Mouse (Mus musculus) forebrain, postnatal 0 days (tissue): ENCODE measurements at regions not wholly inside any gene's neighbourhood (a gene's known extent, or its start where the extent isn't known, plus 50 kb on each side); places are given as distances from the start of the nearest gene placed in this dataset.

Experiments used
- ATAC-seq: fragments of 200-750 bp; cut with Nextera tagmentation; 2 replicates; pipeline ENCODE4 v1.8.0; 2017; ENCODE audit warnings: mild to moderate bottlenecking, moderate library complexity
- DNase-seq: peaks from one replicate; pipeline ENCODE4 v3.0.0-alpha.2; 2015
- H3K27ac ChIP-seq: fragments of 300-500 bp; sonication (generic); 2 replicates; pipeline ENCODE4 v1.5.1; 2014; ENCODE audit warnings: low read depth, mild to moderate bottlenecking, antibody characterized with exemption, low read length, moderate library complexity, mixed read lengths
- H3K27me3 ChIP-seq: fragments of 300-500 bp; sonication (generic); 2 replicates; pipeline ENCODE4 v1.6.1; 2014; ENCODE audit warnings: mild to moderate bottlenecking, low read length, mixed read lengths; ENCODE audit not compliant: insufficient read depth
- H3K36me3 ChIP-seq: fragments of 300-500 bp; sonication (generic); 2 replicates; pipeline ENCODE4 v1.6.1; 2014; ENCODE audit warnings: mild to moderate bottlenecking, moderate library complexity; ENCODE audit not compliant: insufficient read depth
- H3K4me1 ChIP-seq: fragments of 300-500 bp; sonication (generic); 2 replicates; pipeline ENCODE4 v1.6.1; 2014; ENCODE audit warnings: antibody characterized with exemption; ENCODE audit not compliant: insufficient read depth
- H3K4me2 ChIP-seq: fragments of 300-500 bp; sonication (generic); 2 replicates; pipeline ENCODE4 v1.6.1; 2014; ENCODE audit warnings: low read depth, mild to moderate bottlenecking, moderate library complexity
- H3K4me3 ChIP-seq: fragments of 300-500 bp; sonication (generic); 2 replicates; pipeline ENCODE4 v1.5.1; 2014; ENCODE audit warnings: low read depth, low read length, mixed read lengths
- H3K9ac ChIP-seq: fragments of 300-500 bp; sonication (generic); 2 replicates; pipeline ENCODE4 v1.6.1; 2014; ENCODE audit warnings: mild to moderate bottlenecking
- H3K9me3 ChIP-seq: fragments of 300-500 bp; sonication (generic); 2 replicates; pipeline ENCODE4 v1.6.1; 2016; ENCODE audit warnings: low read length
- CTCF ChIP-seq: sonication (generic); IDR thresholded peaks from 2 replicates; pipeline ENCODE4 v1.5.1; 2016; ENCODE audit warnings: antibody characterized with exemption, control low read depth, low read depth
- WGBS: fragments of 180-500 bp; shearing (Covaris S2); extraction: QIAGEN DNeasy Blood & Tissue Kit; methylation state at CpG from one replicate; pipeline ENCODE4 v1.1.7; 2014; 5-methylcytosine and 5-hydroxymethylcytosine counted together

- no peak for DNase-seq
- H3K9ac ChIP-seq: no peak overlapping the region
- H3K36me3 ChIP-seq: no peaks in the 10 kb centered on the region
- H3K27ac ChIP-seq: no peak overlapping the region
- H3K9me3 ChIP-seq: no peaks in the 10 kb centered on the region
- no peak for TF ChIP-seq CTCF
- WGBS: 18% methylated on average over 5 of the region's 5 CpGs
- H3K4me1 ChIP-seq: no peaks in the 10 kb centered on the region
- H3K27me3 ChIP-seq: no peaks in the 10 kb centered on the region
- no peak overlapping the region for H3K4me2 ChIP-seq
- no peak overlapping the region for H3K4me3 ChIP-seq
- ATAC-seq: no peak
Measured at GRCm38 (mm10) chr11:79779756-79780155, 182.4 kb downstream of the Utp6 start.

DNA sequence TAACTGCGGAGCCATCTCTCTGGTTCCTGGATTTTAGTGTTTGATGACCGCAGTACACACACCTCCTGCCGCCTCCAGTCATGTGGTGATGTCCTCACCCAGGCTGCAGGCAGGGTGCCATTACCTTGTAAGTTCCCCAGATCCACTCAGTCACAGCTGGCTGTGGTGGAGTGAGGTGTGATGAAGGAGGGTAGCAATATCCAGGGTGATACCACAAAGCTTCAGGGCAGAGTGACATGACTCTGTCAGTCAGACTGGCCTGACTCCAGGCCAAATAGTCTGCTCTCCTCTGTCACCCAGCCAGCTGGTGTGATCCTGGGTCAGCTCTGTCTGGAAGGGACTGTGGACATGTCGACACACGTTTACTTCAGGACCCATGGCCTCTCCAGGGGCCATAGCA is 183.7 kb downstream of the Utp6 start:
- 94% methylated on average over 5 of the region's 5 CpGs for WGBS
- H3K9me3 ChIP-seq: no peaks in the 10 kb centered on the region
- H3K4me2 ChIP-seq: no peak overlapping the region
- no peaks in the 10 kb centered on the region for H3K4me1 ChIP-seq
- no peak for ATAC-seq
- H3K36me3 ChIP-seq: no peaks in the 10 kb centered on the region
- no peaks in the 10 kb centered on the region for H3K27me3 ChIP-seq
- no peak for TF ChIP-seq CTCF
- H3K9ac ChIP-seq: no peak overlapping the region
- H3K4me3 ChIP-seq: no peak overlapping the region
- no peak for DNase-seq
- H3K27ac ChIP-seq: no peak overlapping the region

- H3K27me3 ChIP-seq: no peaks in the 10 kb centered on the region
- no peak for DNase-seq
- no peak overlapping the region for H3K27ac ChIP-seq
- H3K4me3 ChIP-seq: no peak overlapping the region
- no peak overlapping the region for H3K9ac ChIP-seq
- 52% methylated on average over 2 of the region's 2 CpGs for WGBS
- no peak overlapping the region for H3K4me2 ChIP-seq
- no peak for ATAC-seq
- TF ChIP-seq CTCF: no peak
- H3K4me1 ChIP-seq: no peaks in the 10 kb centered on the region
- H3K9me3 ChIP-seq: no peaks in the 10 kb centered on the region
- no peaks in the 10 kb centered on the region for H3K36me3 ChIP-seq
Measured at GRCm38 (mm10) chr11:79777988-79778387, 184.2 kb downstream of the Utp6 start.

- no peaks in the 10 kb centered on the region for H3K9me3 ChIP-seq
- H3K27ac ChIP-seq: no peak overlapping the region
- ATAC-seq (no peak), DNase-seq (no peak)
- H3K4me3 ChIP-seq: no peak overlapping the region
- no peaks in the 10 kb centered on the region for H3K27me3 ChIP-seq
- no peak for TF ChIP-seq CTCF
- no peak overlapping the region for H3K9ac ChIP-seq
- H3K4me1 ChIP-seq: no peaks in the 10 kb centered on the region
- 36% methylated on average over 6 of the region's 6 CpGs for WGBS
- no peak overlapping the region for H3K4me2 ChIP-seq
- H3K36me3 ChIP-seq: no peaks in the 10 kb centered on the region
Measured at GRCm38 (mm10) chr11:79776577-79776976, 185.6 kb downstream of the Rab11fip4 start.

GRCm38 (mm10) chr11:79773755-79774154 is 182.7 kb downstream of the Rab11fip4 start:
- no peaks in the 10 kb centered on the region for H3K36me3 ChIP-seq
- DNase-seq (no peak), ATAC-seq (no peak)
- no peaks in the 10 kb centered on the region for H3K27me3 ChIP-seq
- H3K9ac ChIP-seq: no peak overlapping the region
- no peak for TF ChIP-seq CTCF
- WGBS: 86% methylated on average over 1 of the region's 1 CpGs
- no peak overlapping the region for H3K4me2 ChIP-seq
- no peaks in the 10 kb centered on the region for H3K4me1 ChIP-seq
- H3K9me3 ChIP-seq: no peaks in the 10 kb centered on the region
- H3K4me3 ChIP-seq: no peak overlapping the region
- H3K27ac ChIP-seq: no peak overlapping the region

GRCm38 (mm10) chr11:79771431-79771830 is 180.4 kb downstream of the Rab11fip4 start:
- Histone ChIP-seq H3K27ac (no peak overlapping the region), H3K9me3 (no peaks in the 10 kb centered on the region), H3K4me3 (no peak overlapping the region), H3K4me1 (no peaks in the 10 kb centered on the region), H3K27me3 (no peaks in the 10 kb centered on the region), H3K36me3 (no peaks in the 10 kb centered on the region), H3K9ac (no peak overlapping the region), H3K4me2 (no peak overlapping the region)
- no peak for ATAC-seq
- no peak for TF ChIP-seq CTCF
- DNase-seq: no peak
- 66% methylated on average over 3 of the region's 3 CpGs for WGBS

DNA sequence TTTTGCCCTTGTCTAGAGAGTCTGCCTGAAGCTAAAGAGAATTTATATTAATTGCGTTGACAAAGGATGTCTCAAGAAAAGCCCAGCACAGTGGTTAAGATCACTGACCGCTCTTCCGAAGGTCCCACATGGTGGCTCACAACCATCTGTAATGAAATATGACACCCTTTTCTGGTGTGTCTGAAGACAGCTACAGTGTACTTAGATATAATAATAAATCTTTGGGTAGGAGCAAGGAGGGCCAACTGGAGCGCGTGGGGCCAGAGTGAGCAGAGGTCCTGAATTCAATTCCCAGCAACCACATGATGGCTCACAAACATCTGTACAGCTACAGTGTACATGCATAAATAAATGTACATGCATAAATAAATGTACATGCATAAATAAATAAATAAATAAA is 176.1 kb downstream of the Rab11fip4 start:
- Histone ChIP-seq H3K9me3 (no peaks in the 10 kb centered on the region), H3K27me3 (no peaks in the 10 kb centered on the region), H3K36me3 (no peaks in the 10 kb centered on the region), H3K4me1 (no peaks in the 10 kb centered on the region), H3K4me2 (no peak overlapping the region), H3K9ac (no peak overlapping the region), H3K27ac (no peak overlapping the region), H3K4me3 (no peak overlapping the region)
- no peak for DNase-seq
- ATAC-seq: no peak
- TF ChIP-seq CTCF: no peak
- WGBS: 97% methylated on average over 5 of the region's 5 CpGs

DNA sequence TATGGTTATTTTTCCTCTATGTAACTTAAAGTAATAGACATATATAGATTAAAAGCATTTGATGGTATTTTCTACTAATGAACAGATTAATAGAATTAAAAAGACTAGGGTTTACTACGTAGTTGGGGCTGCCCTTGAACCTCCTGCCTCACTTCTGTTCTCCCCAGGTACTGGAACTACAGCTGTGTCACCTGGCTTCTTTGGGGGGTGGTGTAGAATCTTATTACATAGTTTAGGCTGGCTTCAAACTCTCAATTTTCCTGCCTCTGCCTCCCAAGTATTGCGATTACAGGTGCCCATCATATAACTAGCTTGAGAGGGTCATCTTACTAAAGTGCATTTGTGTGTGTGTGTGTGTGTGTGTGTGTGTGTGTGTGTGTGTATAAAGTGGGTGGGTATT is 175.0 kb downstream of the Rab11fip4 start:
- ATAC-seq (no peak), DNase-seq (no peak)
- no peak for TF ChIP-seq CTCF
- 98% methylated on average over 2 of the region's 2 CpGs for WGBS
- no peak overlapping the region for H3K9ac ChIP-seq
- H3K36me3 ChIP-seq: no peaks in the 10 kb centered on the region
- H3K4me3 ChIP-seq: no peak overlapping the region
- H3K27me3 ChIP-seq: no peaks in the 10 kb centered on the region
- H3K27ac ChIP-seq: no peak overlapping the region
- no peaks in the 10 kb centered on the region for H3K9me3 ChIP-seq
- H3K4me1 ChIP-seq: no peaks in the 10 kb centered on the region
- H3K4me2 ChIP-seq: no peak overlapping the region
